Mouse (Mus musculus) regulatory T cell (primary cell): Measurements from ENCODE around the gene Galk2.

Experiments used
- in situ Hi-C: fragments of 300-600 bp; cut with MboI, MseI; formaldehyde crosslinking; loops from one replicate; pipeline ENCODE4 v1.15.1; 2025; ENCODE audit warnings: high pct_unique_total_duplicates

The Galk2 gene

DNA sequence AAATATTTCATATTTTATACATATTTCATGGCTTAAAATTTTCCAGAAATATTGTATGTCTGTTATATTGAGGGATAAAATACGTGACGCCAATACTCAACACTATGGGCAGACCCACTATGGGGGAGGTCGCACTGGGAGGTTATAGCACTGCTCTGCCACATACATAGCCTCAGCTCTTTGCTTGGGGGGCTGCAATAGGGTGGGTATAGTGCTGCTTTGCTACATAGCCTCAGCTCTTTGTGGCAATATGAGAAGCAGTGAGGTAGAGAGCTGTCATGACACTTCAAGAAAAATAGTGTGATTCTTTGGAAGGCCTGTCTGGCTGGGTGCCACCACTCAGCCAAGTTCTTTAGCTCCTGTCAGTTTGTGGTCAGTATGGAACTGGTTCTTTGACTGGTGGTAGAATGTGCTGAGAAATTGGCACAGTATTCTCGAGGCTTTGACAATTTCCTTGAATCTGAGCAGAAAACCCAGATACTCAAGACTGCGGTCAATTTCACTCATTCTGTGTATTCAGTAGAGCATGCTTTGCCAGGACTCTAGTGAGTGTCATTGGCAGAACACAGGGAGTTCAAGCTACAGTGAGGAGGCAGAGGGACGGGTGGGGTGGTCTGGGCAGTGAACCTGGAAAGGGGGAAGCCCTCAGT, 80.2 kb downstream of the Galk2 start:
- in situ Hi-C loops: no loop called here

DNA sequence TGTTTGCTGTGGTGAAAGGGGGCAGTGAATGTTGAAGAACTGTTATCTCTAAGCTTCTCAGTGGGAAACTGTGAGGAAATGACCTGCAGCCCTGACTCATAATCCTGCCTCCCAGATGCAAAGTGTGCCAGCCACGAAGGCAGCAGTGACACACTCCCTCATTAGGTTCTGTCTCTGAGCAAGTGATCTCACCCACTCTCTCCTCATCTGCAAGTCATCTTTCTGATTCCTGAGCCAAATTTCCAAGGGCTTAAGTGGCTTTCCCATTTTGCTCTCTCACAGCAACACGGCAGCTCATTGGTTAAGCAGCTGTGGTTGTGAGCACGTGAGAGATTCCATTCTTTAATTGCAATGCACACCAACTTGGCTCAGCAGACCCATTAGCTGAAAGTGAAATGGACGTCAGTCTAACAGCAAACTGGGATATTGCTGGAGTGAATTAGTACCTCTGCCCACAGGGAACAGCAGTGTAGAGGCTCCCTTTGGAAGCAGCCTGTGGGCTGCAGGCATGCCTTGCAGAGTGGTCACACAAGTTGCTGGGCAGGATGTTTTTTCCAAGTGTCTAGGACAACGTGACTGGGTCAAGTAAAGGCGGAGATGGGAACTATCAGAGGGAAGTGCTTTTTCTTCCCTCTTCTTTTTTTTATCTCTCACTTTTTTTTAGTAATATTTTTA, 82.3 kb downstream of the Galk2 start:
- in situ Hi-C loops: no loop called here

DNA sequence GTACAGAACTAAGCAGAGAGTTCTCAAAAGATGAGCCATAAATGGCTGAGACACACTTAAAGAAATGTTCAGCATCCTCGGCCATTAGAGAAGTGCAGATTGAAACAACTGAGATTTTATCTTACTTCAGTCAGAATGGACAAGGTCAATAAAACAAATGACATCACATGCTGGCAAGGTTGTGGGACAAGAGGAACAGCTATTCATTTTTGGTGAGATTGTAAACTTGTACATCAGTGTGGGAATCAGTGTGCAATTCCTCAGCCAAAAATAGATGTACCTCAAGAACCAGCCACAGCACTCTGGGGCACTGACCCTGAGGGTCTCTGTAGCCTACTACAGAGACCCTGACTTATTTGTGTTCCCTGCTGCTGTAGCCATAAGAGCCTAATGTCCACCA, 84.4 kb downstream of the Galk2 start:
- in situ Hi-C loops: no loop called here

DNA sequence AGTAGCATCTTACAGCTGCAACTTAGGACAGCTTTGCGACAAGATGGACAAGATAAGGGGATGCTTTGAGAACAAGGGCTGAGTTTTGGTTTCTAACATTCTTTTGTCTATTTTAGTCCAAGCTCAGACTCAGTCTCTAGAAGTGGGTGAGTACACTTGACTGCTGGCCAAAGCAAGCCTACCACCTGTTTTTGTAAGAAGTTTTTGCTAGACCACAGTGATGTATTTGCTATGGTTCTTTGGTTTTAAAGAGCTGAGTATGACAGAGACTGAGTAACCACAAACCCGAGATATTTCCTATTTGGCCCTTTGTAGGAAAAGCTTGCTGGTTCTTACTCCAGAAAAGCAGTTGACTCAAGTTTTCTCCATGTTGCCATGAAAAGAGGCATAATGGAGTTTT, 89.3 kb downstream of the Galk2 start:
- in situ Hi-C loops: no loop called here

DNA sequence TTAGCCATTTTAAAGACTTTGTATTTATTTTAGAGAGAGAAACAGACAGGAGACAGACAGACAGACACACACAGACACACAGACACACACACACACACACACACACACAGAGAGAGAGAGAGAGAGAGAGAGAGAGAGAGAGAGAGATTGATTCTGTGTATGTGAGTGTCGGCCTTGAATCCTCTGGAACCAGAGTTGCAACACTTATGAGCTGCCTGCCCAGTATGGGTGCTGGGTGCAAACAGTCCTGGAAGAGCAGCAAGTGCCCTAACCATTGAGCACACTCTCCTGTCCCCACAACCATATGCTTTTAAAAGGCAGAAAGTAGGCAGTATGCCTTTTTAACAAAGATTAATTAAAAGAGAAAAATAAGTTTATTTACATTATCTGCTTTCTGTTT, 109.9 kb downstream of the Galk2 start:
- in situ Hi-C loops: no loop called here

DNA sequence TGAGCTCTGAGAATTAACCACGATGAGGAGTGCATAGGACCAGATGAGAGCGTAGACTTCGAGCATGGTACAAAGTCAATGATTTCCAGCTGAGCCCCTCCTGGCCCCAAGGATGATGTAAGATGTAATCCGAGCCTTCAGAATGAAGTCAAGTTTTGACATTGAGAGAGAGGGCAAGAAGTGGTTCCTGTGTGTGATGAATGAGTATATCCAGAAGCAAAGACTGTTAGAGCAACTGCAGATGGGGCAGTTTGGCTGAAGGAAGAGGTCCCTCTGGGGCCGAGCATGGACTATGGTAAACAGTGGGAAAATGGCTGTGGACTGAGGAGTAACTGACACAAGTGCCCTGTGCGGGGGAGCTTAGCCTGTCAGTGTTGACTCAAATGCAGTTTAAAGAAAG, 114.3 kb downstream of the Galk2 start:
- in situ Hi-C loops: no loop called here

DNA sequence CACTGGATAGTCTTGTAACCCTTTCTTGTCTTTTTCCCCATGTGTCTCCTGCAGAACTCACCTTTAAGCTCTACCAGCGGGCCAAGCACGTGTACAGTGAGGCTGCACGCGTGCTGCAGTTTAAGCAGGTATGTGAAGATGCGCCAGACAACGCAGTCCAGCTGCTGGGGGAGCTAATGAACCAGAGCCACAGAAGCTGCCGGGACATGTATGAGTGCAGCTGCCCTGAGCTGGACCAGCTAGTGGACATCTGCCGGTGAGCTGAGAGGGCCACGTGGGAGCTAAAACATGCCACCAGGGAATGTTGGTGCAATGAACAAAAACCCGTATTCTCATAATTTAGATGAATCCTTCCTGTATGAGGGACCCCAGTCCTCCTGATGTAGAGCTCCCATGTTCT, 116.3 kb downstream of the Galk2 start:
- in situ Hi-C loops: no loop called here

DNA sequence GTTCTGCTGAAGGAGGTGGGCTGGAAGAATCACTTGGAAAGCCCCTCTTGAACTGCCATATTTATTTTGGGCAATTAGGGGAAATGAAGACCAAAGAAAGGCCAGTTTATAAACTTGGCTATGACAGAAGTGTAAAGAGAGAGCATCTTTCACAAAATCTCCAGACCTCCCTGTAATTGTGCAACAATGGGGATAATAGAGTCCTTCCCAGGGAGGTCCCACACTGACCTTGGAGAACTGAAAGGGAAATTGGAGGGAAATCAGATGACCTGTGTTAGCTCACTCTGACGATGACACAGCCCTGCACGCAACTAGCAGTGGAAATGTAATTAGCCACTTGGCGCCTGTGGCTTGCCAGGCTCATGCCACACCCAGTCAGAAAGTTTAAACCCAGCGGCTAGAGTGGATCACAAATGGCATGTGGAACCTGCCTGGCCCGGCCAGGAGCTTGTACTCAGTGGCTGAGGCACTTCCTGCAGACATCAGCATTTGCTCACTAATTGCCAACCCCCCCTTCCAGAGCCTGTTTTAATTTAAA, 117.0 kb downstream of the Galk2 start:
- in situ Hi-C loops: no loop called here

DNA sequence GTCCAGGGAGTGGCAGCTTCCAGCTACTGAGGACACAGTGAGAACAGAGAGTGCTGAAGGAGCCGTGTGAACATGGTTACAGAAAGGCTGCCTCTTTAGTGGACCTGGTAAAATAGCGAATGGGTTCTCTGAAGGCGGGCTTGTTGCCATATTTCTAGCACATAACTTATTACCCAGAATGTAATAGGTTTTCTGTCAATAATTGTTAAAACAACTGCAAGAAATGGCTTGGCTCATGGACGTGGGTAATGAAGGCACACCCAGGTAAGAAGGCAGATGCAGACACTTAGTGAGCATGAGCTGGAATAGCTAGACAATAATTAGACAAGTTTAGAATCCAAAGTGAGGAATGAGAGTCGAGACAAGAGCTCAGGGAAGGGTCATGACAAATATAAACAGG, 143.4 kb downstream of the Galk2 start:
- in situ Hi-C loops: loop anchor here (25.0 kb wide), 1 partner anchor 360 kb away; no protein-coding TSS in a partner anchor

DNA sequence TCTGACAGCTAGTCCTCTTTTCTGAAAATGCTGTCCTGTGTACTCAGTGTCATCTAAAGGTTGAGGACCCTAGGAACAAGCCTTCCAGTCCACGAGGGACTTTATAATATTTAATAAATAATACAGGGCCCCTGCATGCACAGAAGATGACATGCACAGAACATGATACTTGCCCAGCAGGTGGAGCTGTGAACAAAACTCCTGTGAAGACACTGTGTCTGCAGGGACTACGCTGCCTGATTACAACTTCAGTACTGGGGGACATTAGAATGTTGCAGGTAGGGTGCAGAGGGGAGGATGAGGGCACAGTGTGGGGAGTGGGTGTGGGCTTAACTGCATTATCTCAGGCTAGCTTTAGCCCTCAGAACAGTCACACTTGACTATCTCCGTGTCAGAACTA, 147.2 kb downstream of the Galk2 start:
- in situ Hi-C loops: loop anchor here (25.0 kb wide), 1 partner anchor 356 kb away; no protein-coding TSS in a partner anchor

DNA sequence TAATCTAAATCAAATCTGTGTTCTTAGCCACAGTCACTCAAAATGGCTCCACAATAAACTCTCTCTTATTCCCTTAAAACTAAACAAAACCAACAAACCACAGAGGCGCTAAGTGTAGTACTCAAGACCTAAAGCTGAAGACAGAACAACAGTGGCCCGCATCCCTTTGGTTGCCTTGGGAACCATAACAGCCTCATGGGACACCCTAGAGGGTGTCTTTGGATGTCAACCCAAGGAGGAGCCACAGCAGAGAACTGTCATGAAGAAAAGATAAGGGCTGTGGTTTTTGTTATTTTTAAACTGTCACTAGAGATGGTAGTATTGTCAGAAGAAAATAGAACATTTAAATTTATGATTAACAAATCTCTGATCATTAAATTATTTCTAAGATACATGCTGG, 147.8 kb downstream of the Galk2 start:
- in situ Hi-C loops: loop anchor here (25.0 kb wide), 1 partner anchor 356 kb away; no protein-coding TSS in a partner anchor

DNA sequence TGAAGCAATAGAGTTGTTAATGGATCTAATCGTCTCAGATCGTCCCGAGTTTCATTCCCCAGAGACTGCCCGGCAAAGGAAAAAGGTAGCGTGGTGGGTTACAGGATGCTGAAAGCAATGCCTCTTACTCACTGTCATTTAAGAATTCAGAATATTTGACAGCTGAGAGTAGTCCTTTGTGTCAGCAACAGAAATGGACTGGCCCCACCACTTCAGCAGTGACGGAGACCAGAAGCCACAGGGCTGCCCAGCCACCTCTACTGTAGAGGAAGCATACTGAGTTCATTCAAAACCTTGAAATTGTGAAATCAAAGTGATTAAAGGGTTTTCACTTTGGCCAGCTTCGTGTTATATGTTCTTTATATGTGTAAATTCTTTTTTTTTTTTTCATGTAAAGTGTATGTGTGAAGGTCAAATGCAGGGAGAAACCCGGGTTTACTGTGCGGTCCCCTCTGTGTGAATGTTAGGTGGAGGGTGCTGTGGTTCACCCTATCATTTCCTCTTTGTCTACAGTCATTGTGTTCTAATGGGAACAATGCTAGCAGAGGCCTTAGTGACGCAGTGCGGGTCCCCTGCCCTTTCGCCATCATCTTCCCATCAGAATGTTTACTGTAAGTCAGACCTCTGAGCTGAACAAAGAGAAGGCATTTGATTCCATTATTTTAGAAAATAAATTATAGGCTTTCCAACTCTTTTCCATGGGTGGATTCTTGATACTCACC, 156.2 kb downstream of the Galk2 start:
- in situ Hi-C loops: loop anchor here (25.0 kb wide), 1 partner anchor 347 kb away; no protein-coding TSS in a partner anchor

DNA sequence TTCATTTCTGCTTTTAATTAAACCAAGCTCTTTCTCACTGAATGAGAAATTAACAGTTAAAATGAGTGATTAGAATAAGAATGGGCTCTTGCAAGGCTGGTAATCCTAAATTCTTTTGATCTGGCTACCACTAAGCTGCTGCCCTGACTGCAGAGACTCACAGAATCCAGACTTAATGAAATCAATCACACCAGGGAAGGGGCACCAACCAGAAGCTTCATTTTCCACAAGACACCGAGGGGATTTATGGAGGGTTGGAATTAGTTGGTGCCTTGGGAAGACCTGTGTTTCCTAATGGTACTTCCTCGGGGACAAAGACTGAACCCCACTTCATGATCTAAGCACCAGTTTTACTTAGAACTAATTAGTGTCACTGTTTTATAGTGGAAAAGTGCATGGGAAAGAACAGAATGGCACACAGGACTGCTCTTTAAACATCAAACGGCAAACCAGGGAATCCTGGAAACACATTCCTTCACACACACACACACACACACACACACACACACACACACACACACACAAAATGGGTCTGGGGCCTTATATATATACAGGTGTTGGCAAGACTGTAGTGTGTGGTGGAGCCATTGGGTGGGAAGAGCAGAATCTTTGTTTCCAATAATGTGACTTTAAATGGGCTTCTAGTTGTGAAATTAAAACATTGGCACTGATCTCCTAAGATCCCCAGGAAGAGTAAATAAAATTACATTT, 157.0 kb downstream of the Galk2 start:
- in situ Hi-C loops: loop anchor here (25.0 kb wide), 1 partner anchor 346 kb away; no protein-coding TSS in a partner anchor

DNA sequence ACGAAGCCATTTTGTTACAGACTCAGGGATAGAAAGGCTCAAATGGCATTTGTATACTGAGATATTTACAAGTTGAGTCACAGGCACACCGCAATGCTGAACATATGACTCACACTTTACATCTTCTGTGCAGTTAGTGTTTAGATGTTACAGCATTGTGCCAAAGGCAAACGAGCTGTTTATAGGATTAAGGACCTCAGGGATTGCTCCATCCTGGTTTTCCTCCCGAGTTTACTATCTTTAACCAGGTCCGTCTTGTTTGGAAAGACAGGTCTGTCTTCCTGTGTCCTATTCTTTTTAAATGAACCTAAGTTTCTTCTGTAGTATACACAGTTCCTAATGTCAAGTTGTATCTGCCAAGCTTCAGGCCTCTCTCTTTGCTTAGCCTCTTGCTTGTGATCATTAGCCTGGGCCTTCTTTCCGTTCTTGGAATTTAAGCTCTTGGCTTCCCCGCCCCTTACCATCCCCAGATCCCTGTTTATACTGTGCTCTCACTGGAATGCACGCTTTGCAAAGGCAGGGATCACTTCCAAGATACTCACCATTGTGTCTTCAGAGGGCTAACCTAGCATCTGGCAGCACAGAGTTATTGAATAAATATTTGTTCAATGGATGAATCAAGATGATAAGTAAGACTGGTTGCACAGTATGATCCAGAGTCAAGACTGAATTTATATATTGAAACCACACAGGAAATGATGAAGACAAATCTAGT, 172.4 kb downstream of the Galk2 start:
- in situ Hi-C loops: loop anchor here (10.0 kb wide), 1 partner anchor 377 kb away; no protein-coding TSS in a partner anchor

DNA sequence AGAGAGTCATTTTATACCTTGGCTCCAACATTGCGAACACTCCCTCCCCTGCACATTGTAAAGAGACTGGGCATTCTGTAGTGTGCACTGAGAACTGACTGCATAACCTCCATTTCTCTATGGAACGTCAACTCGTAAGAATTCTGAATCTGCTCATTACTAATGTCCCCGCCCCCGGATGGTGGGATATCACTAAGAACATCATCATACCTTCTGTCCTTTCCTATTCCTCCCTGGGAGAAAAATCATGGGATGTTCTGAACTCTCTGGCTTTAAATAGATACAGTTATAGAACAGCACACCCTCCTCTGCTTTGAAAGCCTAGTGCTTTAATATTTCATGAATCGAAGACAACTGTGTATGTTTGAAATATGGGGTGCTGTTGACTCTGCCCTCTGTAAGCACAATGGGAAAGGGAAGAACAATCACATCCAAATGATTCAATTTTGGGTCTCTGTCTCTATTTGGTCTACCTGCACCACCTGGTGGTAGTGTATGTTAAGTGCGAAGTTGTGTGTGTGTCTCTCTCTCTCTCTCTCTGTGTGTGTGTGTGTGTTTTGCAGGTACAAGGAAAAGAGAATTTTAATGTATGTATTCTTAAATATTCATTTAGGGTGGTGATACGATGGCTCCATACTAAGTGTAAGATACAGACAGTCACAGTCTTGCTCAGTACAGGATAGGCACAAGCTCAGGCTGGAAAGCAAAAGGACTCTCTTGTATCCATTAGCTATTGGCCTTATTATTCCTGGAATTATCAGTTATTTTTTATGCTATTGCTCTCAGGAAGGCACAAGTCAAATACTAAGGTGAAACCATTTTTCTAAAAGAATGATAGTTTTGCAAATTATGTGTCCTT, 174.4 kb downstream of the Galk2 start:
- in situ Hi-C loops: loop anchor here (10.0 kb wide), 1 partner anchor 379 kb away; no protein-coding TSS in a partner anchor
